Mouse (Mus musculus): ENCODE results near the gene Hras.
A peak's percentile ranks its signal among the peaks of the same experiment; 100 is the strongest.

The Hras gene

DNA sequence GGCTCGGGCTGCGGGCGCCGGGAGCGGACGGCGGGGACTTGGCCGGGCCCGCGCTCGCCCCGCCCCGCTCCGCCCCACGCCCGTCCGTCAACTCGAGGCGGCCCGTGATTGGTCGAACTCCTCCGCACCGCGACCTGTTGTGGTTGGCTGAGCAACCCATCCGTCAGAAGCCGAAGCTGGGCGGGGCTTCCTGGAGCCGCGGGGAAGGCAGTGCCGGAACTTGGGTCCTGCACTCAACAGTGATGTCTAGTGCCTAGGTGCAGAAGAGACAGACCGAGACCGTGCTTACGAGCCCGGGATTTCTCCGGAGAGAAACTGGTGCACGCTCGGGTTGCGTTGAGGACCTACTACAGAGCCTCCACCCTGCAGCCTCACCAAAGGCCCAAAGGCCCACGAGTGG lies at the start of gene Hras, which contains the start of gene Lrrc56:
Gene Hras, minus strand, starts transcription at position 58 of the 400 bp plus-strand sequence.
Gene Lrrc56, plus strand, starts transcription at position 210 of the 400 bp plus-strand sequence.
- DNase-seq (ENCODE audit: low spot score): peak; percentile 97

DNA sequence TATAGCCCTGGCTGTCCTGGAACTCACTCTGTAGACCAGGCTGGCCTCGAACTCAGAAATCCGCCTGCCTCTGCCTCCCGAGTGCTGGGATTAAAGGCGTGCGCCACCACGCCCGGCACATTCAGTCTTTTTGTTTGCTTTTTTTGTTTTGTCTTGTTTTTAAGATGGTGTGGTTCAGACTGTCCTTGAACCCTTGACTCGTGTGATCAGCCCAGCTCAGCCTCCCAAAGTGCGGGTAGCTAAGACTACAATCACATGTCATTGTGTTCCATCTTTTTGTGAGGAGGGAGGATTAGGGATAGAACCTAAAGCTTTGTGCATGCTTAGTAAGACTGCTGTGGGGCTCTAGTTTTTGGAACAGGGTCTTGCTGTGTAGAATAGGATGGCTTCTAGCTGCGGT lies 37.7 kb upstream of the Hras start:
- DNase-seq (ENCODE audit: low spot score): no peak

- no peak for DNase-seq (ENCODE audit: low spot score)
Observed at GRCm38 (mm10) chr7:141231111-141231510, 37.3 kb upstream of the Hras start.

DNA sequence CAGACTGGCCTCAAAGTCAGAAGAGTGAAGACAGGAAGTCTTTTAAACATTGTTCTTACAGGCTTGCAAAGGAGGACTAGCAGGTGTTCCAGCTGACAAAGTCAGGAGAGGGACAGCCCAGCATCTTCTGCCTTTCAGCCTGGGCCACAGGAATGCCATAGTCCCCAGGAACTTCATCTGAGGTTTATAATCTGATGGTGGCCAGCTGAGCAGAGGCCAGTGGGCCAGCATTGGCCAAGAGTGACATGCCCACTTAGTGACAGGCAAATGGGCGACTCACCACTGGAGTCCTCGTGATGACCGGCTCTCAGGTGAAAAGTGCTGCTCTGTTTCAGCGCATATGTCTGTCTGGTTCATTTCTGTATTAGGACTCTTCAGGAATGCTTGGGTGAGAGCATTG lies 36.8 kb upstream of the Hras start:
- DNase-seq (ENCODE audit: low spot score): no peak

DNA sequence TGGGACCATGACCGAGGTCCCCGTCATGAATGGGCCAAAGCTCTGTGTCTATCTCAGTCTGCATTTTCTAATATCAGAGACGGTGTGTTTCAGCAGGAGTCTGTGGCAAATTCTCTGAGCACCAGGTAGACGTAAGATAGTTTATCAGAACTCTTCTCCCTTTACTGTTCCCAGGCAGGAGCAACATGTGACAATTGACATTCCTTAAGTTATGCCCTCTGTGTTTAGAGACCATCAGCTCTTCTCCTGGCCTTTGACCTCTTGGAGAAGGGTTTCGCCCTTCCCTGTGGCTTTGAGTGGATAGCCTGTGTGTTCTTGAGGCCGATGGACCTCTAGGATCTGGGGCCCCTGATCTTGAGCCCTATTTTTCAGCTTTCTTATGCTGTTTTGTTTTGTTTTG lies 35.9 kb upstream of the Hras start:
- no peak for DNase-seq (ENCODE audit: low spot score)

DNA sequence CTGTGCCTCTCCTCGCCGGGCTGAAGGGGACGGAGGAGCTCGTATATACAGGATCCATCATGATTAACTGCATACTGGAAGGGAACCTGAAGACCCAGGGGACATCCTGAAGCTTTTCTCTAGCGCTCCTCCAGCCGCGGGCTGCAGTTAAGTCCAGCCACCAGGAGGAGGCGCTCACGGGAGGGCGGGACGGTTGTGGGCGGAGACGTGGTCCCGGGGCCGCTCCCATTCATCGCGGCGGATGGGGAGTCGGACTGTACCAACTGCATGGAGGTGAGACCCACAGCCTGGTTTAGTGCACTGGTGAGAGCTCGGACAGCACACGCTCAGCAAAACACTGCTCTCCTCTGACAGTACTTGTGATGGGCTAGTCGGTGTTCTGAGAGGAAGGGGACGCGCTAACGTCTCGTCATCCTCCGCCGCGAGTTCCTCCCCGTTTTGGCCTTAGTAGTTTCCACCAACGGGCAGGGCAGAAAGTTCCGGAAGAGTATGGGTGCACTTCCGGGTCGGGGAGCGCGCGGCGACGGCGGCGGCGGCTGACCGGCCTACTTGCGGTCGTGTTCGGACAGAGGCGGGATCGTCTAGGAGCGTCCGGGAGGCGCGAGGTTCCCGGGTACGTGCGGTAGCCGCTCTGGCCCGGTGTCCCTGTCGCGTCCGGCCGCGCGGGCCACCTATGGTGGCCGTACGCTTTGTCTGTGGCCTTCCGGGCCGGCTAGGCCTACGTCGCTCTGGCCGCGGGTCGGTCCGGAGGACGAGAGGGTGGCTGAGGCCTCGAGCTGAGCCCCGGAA lies 34.7 kb upstream of the Hras start, which contains the start of gene Phrf1:
Gene Phrf1, plus strand, starts transcription at position 506 of the 789 bp plus-strand sequence.
- peak; percentile 91 for DNase-seq (ENCODE audit: low spot score)

GRCm38 (mm10) chr7:141227796-141228195 lies 34.0 kb upstream of the Hras start:
- DNase-seq (ENCODE audit: low spot score): no peak

GRCm38 (mm10) chr7:141226535-141226934 lies 32.7 kb upstream of the Hras start:
- DNase-seq (ENCODE audit: low spot score): no peak

- DNase-seq (ENCODE audit: low spot score): no peak
Observed at GRCm38 (mm10) chr7:141222696-141223215, 29.0 kb upstream of the Hras start.

- no peak for DNase-seq (ENCODE audit: low spot score)
Observed at GRCm38 (mm10) chr7:141222126-141222467, 28.3 kb upstream of the Hras start.

GRCm38 (mm10) chr7:141221249-141222125 lies 27.7 kb upstream of the Hras start:
- peak; percentile 96 for DNase-seq (ENCODE audit: low spot score)

GRCm38 (mm10) chr7:141220377-141220776 lies 26.6 kb upstream of the Hras start:
- no peak for DNase-seq (ENCODE audit: low spot score)

DNA sequence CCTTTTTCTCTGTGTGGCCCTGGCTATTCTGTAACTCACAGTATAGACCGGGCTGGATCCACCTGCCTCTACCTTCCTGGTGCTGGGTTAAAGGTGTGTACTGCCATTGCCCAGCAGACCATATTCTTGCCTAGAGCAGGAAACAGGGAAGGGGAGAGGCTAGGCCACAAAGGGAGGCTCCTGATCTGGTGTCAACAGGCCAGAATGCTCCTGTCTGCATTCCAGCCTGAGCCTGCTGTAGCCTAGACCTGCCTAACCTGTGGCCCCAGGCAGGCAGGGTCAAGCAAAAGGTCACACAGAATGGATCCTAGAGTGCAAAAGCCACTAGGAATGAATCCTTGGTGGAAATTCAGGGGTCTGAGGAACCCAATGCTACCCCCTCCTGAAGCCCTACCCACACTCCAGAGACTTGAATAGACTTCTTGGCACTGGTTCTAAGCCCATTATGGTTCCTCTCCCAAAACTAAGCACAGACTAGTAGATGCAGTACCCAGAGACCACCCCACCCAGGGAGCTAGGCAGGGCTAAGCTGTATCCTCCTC lies 25.8 kb upstream of the Hras start:
- no peak for DNase-seq (ENCODE audit: low spot score)

- no peak for DNase-seq (ENCODE audit: low spot score)
Observed at GRCm38 (mm10) chr7:141218557-141219133, 24.8 kb upstream of the Hras start.

DNA sequence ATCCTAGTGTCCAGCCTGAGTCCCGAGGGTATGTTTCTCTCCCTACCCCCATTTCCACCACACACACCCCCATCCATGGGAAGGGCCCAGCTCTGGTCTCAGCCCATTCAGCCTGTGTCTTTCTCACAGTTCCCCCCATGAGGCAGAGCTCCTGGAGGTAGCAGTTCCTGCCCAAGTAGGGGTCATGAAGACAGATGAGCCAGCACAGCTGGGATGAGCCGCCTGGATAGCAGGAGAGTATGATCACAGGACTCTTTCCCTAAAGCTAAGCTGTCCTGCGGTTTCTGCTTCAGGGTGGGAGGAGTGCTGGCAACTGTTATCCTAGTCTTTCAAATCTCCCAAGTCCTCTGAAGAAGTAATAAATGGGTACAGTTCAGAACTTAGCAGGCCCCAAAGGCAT lies 24.3 kb upstream of the Hras start:
- no peak for DNase-seq (ENCODE audit: low spot score)

DNA sequence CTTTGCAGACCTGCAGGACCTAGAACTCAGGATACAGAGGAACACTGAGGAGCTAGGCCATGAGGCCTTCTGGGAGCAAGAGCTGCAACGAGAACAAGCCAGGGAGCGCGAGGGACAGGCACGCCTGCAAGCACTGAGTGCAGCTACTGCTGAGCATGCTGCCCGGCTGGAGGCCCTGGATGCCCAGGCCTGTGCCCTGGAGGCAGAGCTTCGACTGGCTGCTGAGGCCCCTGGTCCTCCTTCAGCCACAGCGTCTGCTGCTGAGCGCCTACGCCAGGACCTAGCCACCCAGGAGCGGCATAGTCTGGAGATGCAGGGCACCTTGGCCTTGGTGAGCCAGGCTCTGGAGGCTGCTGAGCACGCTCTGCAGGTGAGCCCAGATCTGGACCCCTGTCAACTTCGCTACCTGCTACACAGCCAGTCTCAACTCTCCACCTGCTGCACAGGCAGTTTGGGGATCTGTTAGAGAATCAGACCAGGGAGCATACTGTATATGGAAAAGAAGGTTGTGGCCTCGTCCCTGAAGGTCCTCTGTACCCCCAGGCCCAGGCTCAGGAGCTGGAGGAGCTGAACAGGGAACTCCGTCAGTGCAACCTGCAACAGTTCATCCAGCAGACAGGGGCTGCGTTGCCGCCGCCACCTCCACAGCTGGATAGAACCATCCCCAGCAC lies 23.7 kb upstream of the Hras start:
- DNase-seq (ENCODE audit: low spot score): no peak

- no peak for DNase-seq (ENCODE audit: low spot score)
Observed at GRCm38 (mm10) chr7:141216894-141217293, 23.1 kb upstream of the Hras start.

GRCm38 (mm10) chr7:141215880-141216733 lies 22.3 kb upstream of the Hras start:
- DNase-seq (ENCODE audit: low spot score): no peak

DNA sequence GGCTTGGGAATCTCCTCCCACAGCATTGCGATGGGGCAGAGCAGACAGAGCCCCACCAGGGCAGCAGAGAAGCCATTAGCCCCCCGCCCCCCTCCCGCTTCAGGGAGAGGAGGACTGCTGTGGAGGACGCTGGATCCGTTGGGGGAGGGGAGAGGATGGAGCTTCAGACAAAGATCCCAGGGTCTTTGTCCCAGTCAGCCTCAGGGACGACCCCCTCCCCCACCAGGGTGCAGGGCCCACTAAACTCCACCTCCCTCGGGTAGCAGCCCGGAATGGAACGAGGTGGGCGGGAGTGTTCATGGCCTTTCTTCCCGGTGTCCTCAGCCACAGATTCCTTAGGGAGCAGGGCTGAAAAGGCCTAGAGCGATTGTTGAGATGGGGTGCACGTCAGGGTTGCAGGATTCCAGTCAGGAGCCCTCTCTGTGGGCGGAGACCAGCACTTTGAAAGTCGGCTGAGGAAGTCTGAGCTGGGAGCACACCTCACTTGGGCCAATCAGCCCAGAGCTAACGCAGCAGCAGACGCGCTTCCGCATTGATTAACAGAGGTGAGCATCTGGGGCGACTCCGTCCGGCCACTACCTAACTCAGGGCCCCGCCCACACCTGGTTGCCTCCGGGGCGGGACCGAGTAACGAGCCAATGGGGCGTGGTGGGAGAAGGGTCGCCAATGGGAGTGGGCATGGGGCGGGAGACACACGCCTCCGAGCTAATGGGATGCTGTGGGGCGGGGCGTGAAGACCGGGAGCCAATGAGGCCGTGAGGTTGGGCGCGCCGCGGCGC lies 21.5 kb upstream of the Hras start, which contains the start of gene Rassf7:
Gene Rassf7, plus strand, starts transcription at position 760 of the 779 bp plus-strand sequence.
- peak; percentile 83 for DNase-seq (ENCODE audit: low spot score)

DNA sequence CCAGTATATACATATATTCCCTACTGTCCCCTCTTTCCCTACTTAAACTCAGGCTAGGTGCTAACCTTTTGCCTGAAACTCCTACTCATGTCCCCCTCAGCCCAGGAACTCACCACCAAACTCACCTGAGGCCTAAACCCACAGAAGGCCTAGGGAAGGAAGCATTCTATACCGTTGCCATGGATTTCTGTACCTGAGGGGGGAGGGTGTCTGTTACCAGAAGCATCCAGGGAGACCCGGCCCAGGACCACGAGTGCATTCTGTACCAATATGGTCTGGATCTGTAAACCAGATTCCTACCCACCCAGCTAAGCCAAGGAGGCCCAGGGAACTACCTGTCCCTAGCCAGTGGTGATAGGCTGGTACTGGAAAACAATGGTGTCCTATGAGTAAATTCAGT lies 20.5 kb upstream of the Hras start:
- DNase-seq (ENCODE audit: low spot score): no peak

Data from layer of hippocampus, adult 11-12 months (tissue).